Mouse (Mus musculus) spleen, adult 2 months (tissue): Measurements from ENCODE around the gene Nfic.

Source experiments
- CTCF ChIP-seq: fragments of 200-500 bp; IDR thresholded peaks from 2 replicates; pipeline ENCODE4 v1.5.1; 2011; ENCODE audit warnings: mild to moderate bottlenecking, inconsistent platforms; ENCODE audit not compliant: insufficient read depth, insufficient read length, insufficient replicate concordance; ENCODE audit errors: extremely low read depth
- POLR2A ChIP-seq: fragments of 200-500 bp; IDR thresholded peaks from 2 replicates; pipeline ENCODE4 v1.6.1; 2011; ENCODE audit warnings: low read depth, low read length, inconsistent platforms

DNA sequence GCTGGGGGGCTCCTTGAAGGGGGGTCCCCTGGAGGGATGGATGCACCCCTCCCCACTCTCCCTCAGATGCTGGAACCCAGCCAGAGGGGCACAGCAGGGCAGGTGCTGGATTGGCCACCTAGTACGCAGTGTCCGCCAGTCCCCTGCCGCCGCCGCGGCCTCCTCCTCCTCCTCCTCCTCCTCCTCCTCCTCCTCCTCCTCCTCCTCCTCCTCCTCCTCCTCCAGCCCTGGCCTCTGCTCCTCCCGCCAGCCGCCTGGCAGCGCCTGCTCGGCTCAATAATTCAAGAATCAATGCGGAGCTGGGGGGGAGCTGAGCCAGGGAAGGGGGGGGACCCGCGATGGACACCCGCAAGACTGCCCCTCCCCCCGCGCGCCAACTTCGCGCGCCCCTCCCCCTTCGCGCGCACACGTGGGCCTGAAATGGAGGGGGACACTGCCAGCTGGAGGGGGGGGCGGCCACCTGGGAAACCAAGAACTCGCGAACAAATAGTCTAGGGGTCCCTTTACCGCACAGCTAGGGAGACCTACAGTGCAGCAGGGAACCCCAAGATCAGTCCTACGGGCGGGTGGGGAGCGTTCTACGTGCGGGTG is 29.3 kb downstream of the Nfic start:
- TF ChIP-seq POLR2A: no peak
- no peak for TF ChIP-seq CTCF
